Mouse (Mus musculus) lung, embryonic 15.5 days (tissue): ENCODE data around the gene Mafk. TPM values are rescaled to one million over a fixed set of nuclear protein-coding genes. Genes with fewer than 3 reads are reported as not detected.

Experiments
- ATAC-seq: fragments of 200-750 bp; cut with Nextera tagmentation; 2 replicates; pipeline ENCODE4 v1.8.0; 2017; ENCODE audit warnings: moderate number of reproducible peaks, borderline replicate concordance; ENCODE audit not compliant: low FRiP score, low TSS enrichment; ENCODE audit errors: extremely low read depth
- H3K27ac ChIP-seq: fragments of 300-500 bp; sonication (generic); 2 replicates; pipeline ENCODE4 v1.5.1; 2015; ENCODE audit warnings: moderate library complexity, mild to moderate bottlenecking, inconsistent platforms
- H3K27me3 ChIP-seq: fragments of 300-500 bp; sonication (generic); 2 replicates; pipeline ENCODE4 v1.6.1; 2015; ENCODE audit warnings: inconsistent platforms
- H3K36me3 ChIP-seq: fragments of 300-500 bp; sonication (generic); 2 replicates; pipeline ENCODE4 v1.6.1; 2015; ENCODE audit warnings: inconsistent platforms
- H3K4me1 ChIP-seq: fragments of 300-500 bp; sonication (generic); 2 replicates; pipeline ENCODE4 v1.6.1; 2015; ENCODE audit warnings: inconsistent platforms
- H3K4me2 ChIP-seq: fragments of 300-500 bp; sonication (generic); 2 replicates; pipeline ENCODE4 v1.6.1; 2015; ENCODE audit warnings: inconsistent platforms, mild to moderate bottlenecking, moderate library complexity
- H3K4me3 ChIP-seq: fragments of 300-500 bp; sonication (generic); 2 replicates; pipeline ENCODE4 v1.5.1; 2015; ENCODE audit warnings: mild to moderate bottlenecking, inconsistent platforms
- H3K9ac ChIP-seq: fragments of 300-500 bp; sonication (generic); 2 replicates; pipeline ENCODE4 v1.6.1; 2015; ENCODE audit warnings: inconsistent platforms
- H3K9me3 ChIP-seq: fragments of 300-500 bp; sonication (generic); 2 replicates; pipeline ENCODE4 v1.6.1; 2016; ENCODE audit warnings: inconsistent platforms
- WGBS: fragments of 180-500 bp; shearing (Covaris S2); methylation state at CpG from one replicate; pipeline ENCODE4 v1.1.7; 2015; 5-methylcytosine and 5-hydroxymethylcytosine counted together
- polyA plus RNA-seq: library from polyadenylated mRNA; unstranded; fragments of >200 nt; fragmentation: Nextera tagmentation; extraction: Ambion mirVana; gene quantifications from 2 replicates; pipeline ENCODE4 v1.2.1, GENCODE M21; 2015

Gene Mafk
- polyA plus RNA-seq, 1 experiment from 2014 or later: 15.3 TPM

DNA sequence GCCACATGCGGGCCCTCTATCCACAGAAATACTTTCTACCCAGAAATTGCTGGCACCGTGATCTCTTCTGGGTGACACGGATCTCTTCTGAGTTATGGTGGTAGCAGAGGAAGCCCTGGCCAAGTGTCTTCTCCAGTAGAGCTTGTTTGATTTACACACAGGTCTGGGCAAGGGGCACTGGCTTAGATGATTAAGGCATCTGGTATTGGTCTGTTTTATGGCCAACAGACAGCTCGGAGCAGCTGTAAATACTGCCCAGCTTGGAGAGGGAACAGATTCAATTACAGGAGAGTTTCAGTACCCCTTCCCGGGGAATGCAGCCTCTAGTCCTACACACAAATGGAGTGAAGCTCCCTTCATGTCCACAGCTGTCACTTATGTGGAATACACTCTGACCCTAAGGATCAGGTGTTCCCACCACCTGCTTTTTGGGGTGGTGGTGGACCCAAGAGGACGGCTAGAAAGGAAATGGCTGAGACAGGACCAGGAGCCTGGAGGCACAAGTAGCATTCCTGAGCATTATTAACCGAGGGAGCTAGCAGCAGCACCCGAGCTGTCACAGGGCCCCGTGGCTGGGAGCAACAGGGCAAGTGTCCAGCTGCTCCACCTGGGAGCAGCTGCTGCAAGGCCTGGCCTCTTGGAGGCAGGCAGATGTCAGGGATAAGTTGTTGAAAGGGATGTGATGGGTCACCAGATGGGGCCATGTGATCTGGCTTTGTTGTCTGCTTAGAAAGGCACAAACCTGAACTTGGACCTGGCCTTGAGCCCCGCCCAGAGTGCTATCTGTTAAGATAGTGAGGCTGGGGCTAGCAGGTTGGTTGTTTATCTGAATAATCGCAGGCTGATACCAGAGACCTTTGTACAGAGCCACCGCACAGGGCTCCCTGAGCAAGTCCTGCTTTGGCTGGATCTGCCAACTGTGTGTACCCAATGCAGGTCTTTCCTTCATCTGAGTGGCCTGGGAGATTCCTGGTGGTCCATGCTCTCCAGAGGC is 30.4 kb downstream of the Mafk start:
- Histone ChIP-seq H3K27ac (no peak overlapping the region), H3K9me3 (no peaks in the 10 kb centered on the region), H3K4me1 (peaks cover 11% of the 10 kb centered on the region), H3K9ac (no peak overlapping the region), H3K4me2 (no peak overlapping the region), H3K27me3 (no peaks in the 10 kb centered on the region), H3K4me3 (no peak overlapping the region), H3K36me3 (peaks cover 19% of the 10 kb centered on the region)
- no peak for ATAC-seq
- 72% methylated on average over 12 of the region's 12 CpGs for WGBS

- H3K4me3 ChIP-seq: no peak overlapping the region
- no peak for ATAC-seq
- H3K4me2 ChIP-seq: no peak overlapping the region
- H3K9me3 ChIP-seq: no peaks in the 10 kb centered on the region
- H3K9ac ChIP-seq: no peak overlapping the region
- WGBS: 90% methylated on average over 10 of the region's 10 CpGs
- no peak overlapping the region for H3K27ac ChIP-seq
- H3K36me3 ChIP-seq: peaks cover 19% of the 10 kb centered on the region
- H3K4me1 ChIP-seq: peaks cover 11% of the 10 kb centered on the region
- H3K27me3 ChIP-seq: no peaks in the 10 kb centered on the region
These were observed 33.2 kb downstream of the Mafk start for GRCm38 (mm10) chr5:139824531-139824930.

GRCm38 (mm10) chr5:139825947-139826346 is 34.6 kb downstream of the Mafk start:
- ATAC-seq: no peak
- H3K9ac ChIP-seq: peak overlapping the region; percentile 88

DNA sequence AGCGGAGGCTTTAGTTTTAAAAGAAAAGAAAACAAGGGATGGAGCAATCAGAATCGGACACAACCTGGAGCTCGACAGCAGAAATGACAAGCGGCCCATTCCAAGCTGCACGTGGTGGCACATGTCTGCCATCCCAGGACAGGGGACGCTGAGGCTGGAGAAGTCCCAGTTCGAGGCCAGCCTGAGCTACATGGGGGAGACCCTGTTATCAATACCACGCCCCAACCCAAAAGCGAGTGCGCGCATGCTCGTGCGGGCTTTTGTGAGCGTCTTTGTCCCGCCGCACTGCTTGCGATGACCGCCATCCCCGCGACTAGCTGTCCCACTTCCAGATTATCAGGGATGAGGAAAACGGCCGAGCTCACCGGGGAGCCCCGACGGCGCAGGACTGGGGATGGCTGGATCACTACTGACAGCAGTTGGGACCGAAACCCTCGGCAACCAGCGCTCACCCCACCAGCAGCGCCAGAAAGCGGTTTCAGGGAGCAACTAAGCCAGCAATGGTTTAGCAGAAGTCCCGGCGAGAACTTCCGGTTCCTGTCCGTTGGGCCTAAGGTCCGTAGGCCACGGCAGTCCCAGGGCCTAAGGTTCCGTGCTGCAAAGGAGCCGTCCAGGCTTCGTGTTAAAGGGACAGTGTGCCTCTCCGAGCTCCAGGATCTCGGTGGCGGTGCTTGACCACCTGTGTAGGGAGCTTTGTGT is 35.2 kb downstream of the Mafk start, which contains the start of the genes Gm26938 and Psmg3:
Gene Gm26938 (minus strand): TSS at position 51 of the 699 bp plus-strand sequence.
Gene Psmg3 (minus strand): TSS at position 529 of the 699 bp plus-strand sequence.
- no peaks in the 10 kb centered on the region for H3K27me3 ChIP-seq
- H3K36me3 ChIP-seq: peaks cover 19% of the 10 kb centered on the region
- ATAC-seq: peak; percentile 81
- peak within 1 kb of the TSS; percentile 96 for H3K4me3 ChIP-seq
- under 1% methylated on average over 43 of the region's 43 CpGs for WGBS
- H3K9me3 ChIP-seq: no peaks in the 10 kb centered on the region
- peaks cover 11% of the 10 kb centered on the region for H3K4me1 ChIP-seq
- H3K27ac ChIP-seq: peak within 1 kb of the TSS; percentile 77
- H3K9ac ChIP-seq: peak within 1 kb of the TSS; percentile 88
- peak within 1 kb of the TSS; percentile 94 for H3K4me2 ChIP-seq

More at GRCm38 (mm10) chr5:139825947-139826346, 34.6 kb downstream of the Mafk start:
- Histone ChIP-seq H3K4me3 (peak overlapping the region; percentile 96), H3K4me1 (peaks cover 11% of the 10 kb centered on the region), H3K27me3 (no peaks in the 10 kb centered on the region), H3K9me3 (no peaks in the 10 kb centered on the region), H3K4me2 (peak overlapping the region; percentile 94), H3K27ac (no peak overlapping the region), H3K36me3 (peaks cover 19% of the 10 kb centered on the region)
- WGBS: 35% methylated on average over 11 of the region's 11 CpGs

DNA sequence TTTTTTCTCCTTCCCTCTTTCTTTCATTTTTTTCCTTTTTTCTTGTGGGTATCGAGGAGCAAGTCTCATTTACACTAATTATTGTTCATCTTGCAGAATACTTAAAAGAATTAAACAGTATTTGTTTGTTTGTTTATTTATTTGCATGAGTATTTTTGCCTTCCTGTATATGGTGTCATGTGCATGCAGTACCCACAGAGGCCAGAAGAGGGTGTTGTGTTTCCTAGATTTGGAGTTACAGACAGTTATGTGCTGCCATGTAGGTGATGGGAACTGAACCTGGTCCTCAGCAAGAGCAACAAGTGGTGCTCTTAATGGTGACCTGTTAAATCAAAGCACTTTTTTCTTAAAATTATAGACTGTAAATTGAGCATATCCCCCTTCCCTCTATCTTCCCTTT is 36.3 kb downstream of the Mafk start:
- H3K27ac ChIP-seq: no peak overlapping the region
- H3K36me3 ChIP-seq: peaks cover 14% of the 10 kb centered on the region
- no peak overlapping the region for H3K4me3 ChIP-seq
- H3K9ac ChIP-seq: no peak overlapping the region
- 93% methylated on average over 1 of the region's 1 CpGs for WGBS
- no peak overlapping the region for H3K4me2 ChIP-seq
- H3K4me1 ChIP-seq: peaks cover 11% of the 10 kb centered on the region
- ATAC-seq: no peak
- H3K27me3 ChIP-seq: no peaks in the 10 kb centered on the region
- H3K9me3 ChIP-seq: no peaks in the 10 kb centered on the region

- H3K9ac ChIP-seq: no peak overlapping the region
- peaks cover 11% of the 10 kb centered on the region for H3K4me1 ChIP-seq
- H3K9me3 ChIP-seq: no peaks in the 10 kb centered on the region
- WGBS: 70% methylated on average over 13 of the region's 13 CpGs
- ATAC-seq: no peak
- H3K27me3 ChIP-seq: no peaks in the 10 kb centered on the region
- H3K4me2 ChIP-seq: no peak overlapping the region
- H3K4me3 ChIP-seq: no peak overlapping the region
- no peak overlapping the region for H3K27ac ChIP-seq
- H3K36me3 ChIP-seq: 0 out of 2 replicates have a peak, but pooled peaks cover 3% of the 10 kb centered on the region
These were observed 38.1 kb downstream of the Mafk start for GRCm38 (mm10) chr5:139829384-139829783.

DNA sequence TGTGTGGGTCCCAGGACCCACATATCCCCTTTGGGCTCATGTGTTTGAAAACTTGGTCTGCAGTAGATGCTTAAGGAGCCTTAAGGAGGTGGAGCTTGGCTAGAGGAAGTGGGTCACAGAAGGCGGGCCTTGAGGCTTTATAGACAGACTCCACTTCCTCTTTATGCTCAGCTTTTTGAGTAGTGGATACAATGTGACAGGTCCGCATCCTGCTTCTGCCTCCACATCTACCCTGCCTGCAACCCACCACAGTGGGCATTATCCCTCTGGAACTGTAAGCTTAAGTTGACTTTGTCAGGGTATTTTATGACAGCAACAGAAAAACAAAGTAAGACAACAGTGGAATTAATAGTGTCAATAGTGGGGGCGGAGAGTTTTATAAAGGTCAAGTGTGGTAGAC is 39.4 kb downstream of the Mafk start:
- WGBS: 79% methylated on average over 3 of the region's 3 CpGs

GRCm38 (mm10) chr5:139832125-139832524 is 40.8 kb downstream of the Mafk start:
- Histone ChIP-seq H3K27me3 (no peaks in the 10 kb centered on the region), H3K4me3 (no peak overlapping the region), H3K9me3 (no peaks in the 10 kb centered on the region), H3K9ac (no peak overlapping the region), H3K4me2 (no peak overlapping the region), H3K27ac (no peak overlapping the region), H3K36me3 (no peaks in the 10 kb centered on the region), H3K4me1 (no peaks in the 10 kb centered on the region)
- WGBS: 62% methylated on average over 7 of the region's 7 CpGs
- ATAC-seq: no peak

More for the DNA sequence above, 39.4 kb downstream of the Mafk start:
- peaks cover 4% of the 10 kb centered on the region for H3K4me1 ChIP-seq
- H3K36me3 ChIP-seq: no peaks in the 10 kb centered on the region
- H3K4me2 ChIP-seq: no peak overlapping the region
- H3K9ac ChIP-seq: no peak overlapping the region
- H3K9me3 ChIP-seq: no peaks in the 10 kb centered on the region
- no peak overlapping the region for H3K4me3 ChIP-seq
- H3K27ac ChIP-seq: no peak overlapping the region
- H3K27me3 ChIP-seq: no peaks in the 10 kb centered on the region
- ATAC-seq: no peak

- H3K36me3 ChIP-seq: no peaks in the 10 kb centered on the region
- no peaks in the 10 kb centered on the region for H3K9me3 ChIP-seq
- H3K27ac ChIP-seq: no peak overlapping the region
- H3K27me3 ChIP-seq: no peaks in the 10 kb centered on the region
- H3K4me2 ChIP-seq: no peak overlapping the region
- no peak overlapping the region for H3K9ac ChIP-seq
- H3K4me1 ChIP-seq: no peaks in the 10 kb centered on the region
- ATAC-seq: no peak
- 81% methylated on average over 7 of the region's 7 CpGs for WGBS
- H3K4me3 ChIP-seq: no peak overlapping the region
These were observed 44.4 kb downstream of the Mafk start for GRCm38 (mm10) chr5:139835706-139836105.

DNA sequence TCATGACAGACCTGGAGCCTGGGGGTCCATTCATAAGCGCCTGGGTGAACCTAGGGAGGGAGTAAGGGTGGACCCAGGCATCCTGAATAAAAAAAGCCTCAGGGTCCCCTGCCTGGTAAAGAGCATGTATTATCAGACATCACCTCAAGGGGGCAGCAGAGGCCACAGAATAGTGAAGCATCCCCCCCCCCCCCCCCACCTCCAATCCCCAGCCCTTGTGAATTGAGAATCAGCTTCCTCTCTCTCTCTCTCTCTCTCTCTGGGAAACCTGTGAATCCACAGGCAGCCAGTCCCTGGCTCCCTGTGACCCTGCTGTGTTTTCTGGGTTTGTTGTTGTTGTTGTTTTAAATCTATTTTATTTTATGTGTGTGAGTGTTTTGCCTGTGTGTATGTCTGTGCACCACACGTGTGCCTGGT is 47.2 kb downstream of the Mafk start:
- Histone ChIP-seq H3K9me3 (no peaks in the 10 kb centered on the region), H3K4me2 (no peak overlapping the region), H3K4me1 (no peaks in the 10 kb centered on the region), H3K27me3 (no peaks in the 10 kb centered on the region), H3K4me3 (no peak overlapping the region), H3K27ac (no peak overlapping the region), H3K36me3 (no peaks in the 10 kb centered on the region), H3K9ac (no peak overlapping the region)
- ATAC-seq: no peak
- WGBS: 9% methylated on average over 2 of the region's 2 CpGs

DNA sequence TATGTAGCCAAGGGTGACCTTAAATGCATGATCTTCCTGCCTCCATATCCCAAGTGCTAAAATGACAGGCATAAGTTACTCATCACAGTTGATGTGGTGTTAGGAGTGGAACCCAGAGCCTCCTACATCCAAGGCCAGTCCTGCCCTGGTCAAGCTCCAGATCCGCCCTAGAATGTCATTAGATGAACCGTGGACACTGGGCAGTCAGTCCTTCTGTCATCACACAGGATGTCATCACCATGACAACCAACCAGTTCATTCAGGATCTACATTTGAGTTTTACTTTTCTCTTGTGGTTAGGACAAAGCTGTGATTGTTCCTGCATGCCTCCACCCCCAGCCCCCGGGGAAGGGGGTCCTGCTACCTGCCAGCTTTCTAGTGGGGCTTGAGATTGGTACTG is 47.8 kb downstream of the Mafk start:
- no peak for ATAC-seq
- Histone ChIP-seq H3K4me2 (no peak overlapping the region), H3K4me1 (no peaks in the 10 kb centered on the region), H3K9ac (no peak overlapping the region), H3K9me3 (no peaks in the 10 kb centered on the region), H3K36me3 (no peaks in the 10 kb centered on the region), H3K27me3 (no peaks in the 10 kb centered on the region), H3K27ac (no peak overlapping the region), H3K4me3 (no peak overlapping the region)
- WGBS: 26% methylated on average over 3 of the region's 3 CpGs
